Comparison of ENCODE assay signal across 34 mouse cellular contexts in the genomic region with DNA sequence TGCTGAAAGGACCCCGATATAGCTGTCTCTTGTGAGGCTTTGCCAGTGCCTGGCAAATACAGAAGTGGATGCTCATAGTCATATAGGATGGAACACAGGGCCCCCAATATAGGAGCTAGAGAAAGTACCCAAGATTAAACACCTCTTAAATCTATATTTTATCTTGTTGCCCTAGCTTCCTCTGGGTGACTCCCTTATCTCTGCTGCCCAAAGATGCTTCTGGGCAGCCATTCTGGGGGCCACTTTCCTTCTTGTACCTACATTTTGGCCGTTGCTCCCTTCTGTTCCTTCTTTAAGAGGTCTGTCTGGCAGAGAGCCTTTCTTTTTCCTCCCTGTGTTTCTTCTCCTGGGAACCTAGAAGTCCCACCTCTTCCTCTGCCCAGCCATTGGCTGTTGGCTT. TPM values are rescaled to one million over a fixed set of nuclear protein-coding genes. Genes with fewer than 3 reads are reported as not detected.
"Had no signal": no experiment of that assay in that cellular context is flagged by ENCODE, and none has a peak within 500 bp of the region (broad histone marks: within the 10 kb centered on the region; RNA-seq: fewer than 3 reads in every experiment).

No protein-coding gene starts in this region.

- H3K4me1 ChIP-seq: heart, embryonic 10.5 days; hindbrain, embryonic 10.5 days; hindbrain, embryonic 12.5 days; intestine, embryonic 15.5 days; limb, embryonic 10.5 days; limb, embryonic 12.5 days had no signal

- H3K4me3 ChIP-seq: heart, adult 2 months; heart, embryonic 10.5 days; heart, embryonic 12.5 days; hindbrain, embryonic 10.5 days; hindbrain, embryonic 12.5 days; intestine, embryonic 15.5 days; layer of hippocampus, adult 2 months; left cerebral cortex, adult 2 months; limb, embryonic 10.5 days; limb, embryonic 12.5 days had no signal

- H3K36me3 ChIP-seq: intestine, embryonic 15.5 days had no signal

- H3K27ac ChIP-seq: heart, adult 2 months; heart, embryonic 10.5 days; hindbrain, embryonic 10.5 days; hindbrain, embryonic 12.5 days; hindbrain, embryonic 14.5 days; intestine, embryonic 15.5 days; layer of hippocampus, adult 2 months; left cerebral cortex, adult 2 months; limb, embryonic 10.5 days; limb, embryonic 12.5 days had no signal

- H3K9me3 ChIP-seq: heart, embryonic 10.5 days; heart, embryonic 12.5 days; hindbrain, embryonic 10.5 days; hindbrain, embryonic 12.5 days; intestine, embryonic 15.5 days; limb, embryonic 10.5 days; limb, embryonic 12.5 days had no signal

- DNase-seq: gastrocnemius, postnatal 14 days; gastrocnemius, postnatal 36 days; heart, adult 11 months; heart, adult 2 months; heart, postnatal 10 days; heart, postnatal 4 days; kidney, adult 18-20 months; kidney, adult 8-10 months; kidney, postnatal 10 days; kidney, postnatal 25 days; kidney, postnatal 4 days had no signal

- H3K27me3 ChIP-seq: heart, embryonic 12.5 days; hindbrain, embryonic 12.5 days; intestine, embryonic 15.5 days; limb, embryonic 12.5 days had no signal

- H3K4me2 ChIP-seq: heart, embryonic 12.5 days; hindbrain, embryonic 12.5 days; hindbrain, embryonic 14.5 days; intestine, embryonic 15.5 days; limb, embryonic 12.5 days had no signal

- ATAC-seq: hindbrain, embryonic 16.5 days; inflammation-experienced regulatory T-cells, adult 6 months; intestine, embryonic 15.5 days; intestine, postnatal 0 days had no signal

- H3K9ac ChIP-seq: heart, embryonic 12.5 days; hindbrain, embryonic 12.5 days; hindbrain, embryonic 14.5 days; intestine, embryonic 15.5 days; limb, embryonic 12.5 days had no signal

RNA-seq across cellular contexts. Expression of gene Cxcl2, which starts 41.8 kb away (rescaled TPM):
- total RNA-seq: gastrocnemius, adult 18-20 months; gastrocnemius, adult 8-10 months; gastrocnemius, postnatal 14 days; gastrocnemius, postnatal 36 days; heart, adult 2 months; heart, postnatal 10 days; heart, postnatal 25 days; heart, postnatal 4 days; layer of hippocampus, adult 2 months; layer of hippocampus, postnatal 10 days; layer of hippocampus, postnatal 25 days; left cerebral cortex, adult 2 months; left cerebral cortex, postnatal 14 days; left cerebral cortex, postnatal 36 days had no signal
- polyA plus RNA-seq: frontal cortex, adult 2 months; heart, embryonic 10.5 days; heart, embryonic 12.5 days; heart, embryonic 16.5 days; hindbrain, embryonic 10.5 days; hindbrain, embryonic 12.5 days; hindbrain, embryonic 16.5 days; kidney, embryonic 14.5 days; limb, embryonic 10.5 days; limb, embryonic 12.5 days had no signal

RNA-seq across cellular contexts. Expression of gene Cxcl1, which starts 54.4 kb away (rescaled TPM):
- total RNA-seq: gastrocnemius, adult 8-10 months; layer of hippocampus, adult 2 months; left cerebral cortex, postnatal 36 days had no signal
- polyA plus RNA-seq: heart, embryonic 12.5 days; hindbrain, embryonic 10.5 days; inflammation-experienced regulatory T-cells, adult 6 months had no signal
